Mouse (Mus musculus): ENCODE measurements at regions not wholly inside any gene's neighbourhood (a gene's known extent, or its start where the extent isn't known, plus 50 kb on each side); places are given as distances from the start of the nearest gene placed in this dataset.

DNA sequence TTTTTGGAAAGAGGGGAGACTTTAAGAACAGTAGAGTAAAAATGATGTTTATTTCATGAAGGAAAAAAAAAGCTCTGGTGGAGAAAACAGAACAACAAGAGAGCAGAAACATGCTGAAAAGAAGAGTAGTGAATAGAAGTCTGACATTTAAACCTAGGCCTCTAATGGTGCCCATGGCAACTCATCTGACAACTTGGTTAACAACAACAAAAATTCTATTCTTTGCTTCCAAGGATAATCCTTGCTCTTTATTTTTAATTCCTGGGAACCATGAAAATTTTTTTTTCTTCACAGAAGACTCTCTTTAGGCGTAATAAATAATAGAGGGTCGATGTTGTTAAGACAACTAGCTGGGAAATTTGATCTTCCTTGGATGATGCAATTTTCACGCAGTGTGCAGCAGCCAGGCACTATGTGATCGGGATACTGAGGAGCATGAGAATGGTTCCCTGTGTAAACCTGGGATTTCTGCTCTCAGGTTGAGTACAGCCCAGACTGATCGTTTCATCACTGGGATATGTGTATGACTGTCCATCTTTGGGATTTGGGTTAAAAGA lies 120.4 kb upstream of the Ndst3 start:
- Histone ChIP-seq H3K9ac (no peak overlapping the region), H3K9me3 (no peaks in the 10 kb centered on the region), H3K27ac (replicated peaks) (peak overlapping the region; percentile 46; the same call in 1 of the 2 replicates), H3K27me3 (no peaks in the 10 kb centered on the region), H3K4me3 (no peak overlapping the region), H3K36me3 (no peaks in the 10 kb centered on the region), H3K4me1 (replicated peaks) (no peaks in the 10 kb centered on the region), H3K4me2 (no peak overlapping the region)
- peak; percentile 84 for ATAC-seq (ENCODE audit: low FRiP score, low read depth)
- WGBS: 29% methylated on average over 5 of the region's 5 CpGs

DNA sequence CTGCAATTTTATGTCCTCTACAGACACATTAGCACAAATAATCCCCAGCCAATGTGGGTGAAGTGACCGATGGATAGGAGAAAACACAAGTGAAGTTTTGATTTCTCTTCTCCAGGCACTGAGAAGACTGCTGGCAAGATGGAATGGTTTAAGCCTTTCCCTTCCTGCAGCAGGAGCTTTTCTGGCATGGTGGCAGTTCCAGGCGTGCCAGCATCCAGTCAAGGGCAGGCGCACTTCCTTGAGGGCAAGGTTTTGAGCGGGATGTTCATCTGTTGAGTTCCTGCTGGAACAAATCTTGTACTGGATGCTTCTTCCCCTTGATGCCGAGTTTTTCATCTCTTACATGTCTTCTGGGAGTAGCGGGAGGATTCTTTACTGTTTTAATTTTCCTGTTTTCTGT lies 138.1 kb upstream of the Ndst3 start:
- Histone ChIP-seq H3K4me1 (replicated peaks) (no peaks in the 10 kb centered on the region), H3K9me3 (no peaks in the 10 kb centered on the region), H3K27me3 (no peaks in the 10 kb centered on the region), H3K9ac (no peak overlapping the region), H3K27ac (replicated peaks) (no peak overlapping the region), H3K4me3 (no peak overlapping the region), H3K4me2 (no peak overlapping the region), H3K36me3 (no peaks in the 10 kb centered on the region)
- no peak for ATAC-seq (ENCODE audit: low FRiP score, low read depth)
- 87% methylated on average over 6 of the region's 6 CpGs for WGBS

DNA sequence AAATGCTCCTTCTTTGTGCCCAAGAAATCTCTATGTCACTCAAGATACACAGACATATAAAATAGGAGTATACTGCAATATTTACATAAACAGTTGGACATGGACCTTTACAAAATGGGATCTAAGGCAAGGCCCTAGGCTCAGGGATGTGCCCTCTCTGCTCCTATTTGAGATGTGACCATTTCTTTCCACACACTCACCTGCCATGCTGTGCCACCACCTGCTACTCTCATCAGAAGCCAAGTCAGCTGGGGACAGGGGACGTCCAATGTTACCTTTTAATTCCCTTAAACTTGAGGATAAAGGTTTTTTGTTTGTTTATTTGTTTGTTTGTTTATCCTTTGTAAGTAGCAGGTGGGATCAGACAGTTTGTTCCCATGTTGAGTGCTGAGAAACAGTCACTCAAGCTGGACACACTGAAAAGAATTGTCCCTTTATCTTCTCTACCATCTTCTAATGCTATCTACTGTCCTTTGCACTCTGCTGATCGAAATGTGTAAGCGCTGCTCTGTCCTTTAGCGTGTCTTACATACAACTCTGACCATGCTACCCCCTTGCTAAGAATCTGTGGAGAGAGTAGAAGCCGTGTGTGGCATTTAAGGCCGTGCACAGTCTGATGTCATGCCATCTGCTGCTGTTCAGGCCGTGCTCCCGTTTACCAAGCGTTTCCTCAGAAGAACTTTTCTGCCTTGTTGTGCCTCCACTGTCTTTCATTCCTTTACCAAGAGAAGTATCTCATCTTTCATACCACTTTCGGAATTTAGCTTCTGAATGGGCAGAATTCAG lies 147.9 kb upstream of the Ndst3 start:
- no peak for ATAC-seq (ENCODE audit: low FRiP score, low read depth)
- Histone ChIP-seq H3K9ac (no peak overlapping the region), H3K4me1 (replicated peaks) (no peaks in the 10 kb centered on the region), H3K36me3 (no peaks in the 10 kb centered on the region), H3K27me3 (no peaks in the 10 kb centered on the region), H3K4me2 (no peak overlapping the region), H3K4me3 (no peak overlapping the region), H3K9me3 (no peaks in the 10 kb centered on the region), H3K27ac (replicated peaks) (no peak overlapping the region)
- 90% methylated on average over 10 of the region's 10 CpGs for WGBS

DNA sequence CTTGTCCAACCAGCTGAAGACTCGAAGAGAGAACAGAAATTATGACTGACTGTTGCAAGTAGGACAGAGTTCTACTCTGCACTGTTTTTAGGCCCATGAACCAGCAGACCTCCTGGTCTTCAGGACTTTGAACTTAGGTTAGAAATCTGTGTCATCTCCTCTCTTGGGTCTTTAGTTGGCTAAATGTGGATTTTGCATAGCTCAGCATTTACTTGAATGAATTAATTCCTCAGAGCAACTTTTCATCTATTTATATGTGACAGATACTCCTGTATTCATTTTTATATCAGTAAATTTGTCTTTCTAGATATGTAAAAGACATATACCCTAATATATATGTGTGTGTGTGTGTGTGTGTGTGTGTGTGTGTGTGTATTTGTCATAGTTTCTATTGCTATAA lies 155.9 kb upstream of the Ndst3 start:
- Histone ChIP-seq H3K36me3 (no peaks in the 10 kb centered on the region), H3K4me1 (replicated peaks) (no peaks in the 10 kb centered on the region), H3K4me3 (no peak overlapping the region), H3K9me3 (no peaks in the 10 kb centered on the region), H3K9ac (no peak overlapping the region), H3K4me2 (no peak overlapping the region), H3K27me3 (no peaks in the 10 kb centered on the region), H3K27ac (replicated peaks) (no peak overlapping the region)
- WGBS: 88% methylated on average over 1 of the region's 1 CpGs
- no peak for ATAC-seq (ENCODE audit: low FRiP score, low read depth)

DNA sequence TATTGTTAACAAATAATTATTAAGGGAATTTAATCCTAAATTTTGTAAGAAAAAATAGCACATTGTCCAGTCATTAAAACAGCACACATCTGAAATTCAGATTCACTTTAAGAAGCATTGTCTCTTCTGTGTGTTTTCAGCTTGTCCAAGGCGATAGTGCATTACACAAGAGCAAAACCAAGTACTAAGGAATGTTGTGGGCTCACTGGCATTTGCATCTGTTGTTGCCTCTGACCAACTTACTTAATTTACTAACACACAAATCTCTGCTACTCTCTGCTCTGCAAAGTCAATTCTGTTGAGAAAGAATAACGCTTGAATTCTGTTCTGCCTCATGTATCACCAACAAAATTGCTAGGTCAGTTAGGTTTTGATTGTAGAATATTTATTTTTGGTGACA lies 158.0 kb upstream of the Ndst3 start:
- WGBS: 85% methylated on average over 2 of the region's 2 CpGs
- Histone ChIP-seq H3K4me2 (no peak overlapping the region), H3K27ac (replicated peaks) (no peak overlapping the region), H3K4me1 (replicated peaks) (no peaks in the 10 kb centered on the region), H3K9me3 (no peaks in the 10 kb centered on the region), H3K9ac (no peak overlapping the region), H3K4me3 (no peak overlapping the region), H3K27me3 (no peaks in the 10 kb centered on the region), H3K36me3 (no peaks in the 10 kb centered on the region)
- no peak for ATAC-seq (ENCODE audit: low FRiP score, low read depth)

DNA sequence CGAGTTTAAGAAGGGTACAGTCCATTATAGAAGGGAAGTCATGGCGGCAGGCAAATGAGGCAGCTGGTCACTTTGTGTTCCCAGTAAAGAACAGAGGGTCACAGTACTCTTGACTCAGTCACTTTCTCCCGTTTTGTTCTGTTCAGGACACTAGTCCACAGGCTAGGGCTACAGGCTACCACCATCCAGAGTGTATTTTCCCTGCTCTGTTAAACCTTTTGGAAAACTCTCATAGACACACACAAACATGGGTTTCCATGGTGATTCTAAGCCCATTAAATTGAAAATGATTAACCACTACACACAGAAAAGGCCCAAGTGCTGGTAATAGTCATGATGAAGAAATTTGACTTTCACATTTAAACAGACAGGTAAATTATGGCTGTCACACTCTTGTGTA lies 162.2 kb upstream of the Ndst3 start:
- 77% methylated on average over 3 of the region's 3 CpGs for WGBS

DNA sequence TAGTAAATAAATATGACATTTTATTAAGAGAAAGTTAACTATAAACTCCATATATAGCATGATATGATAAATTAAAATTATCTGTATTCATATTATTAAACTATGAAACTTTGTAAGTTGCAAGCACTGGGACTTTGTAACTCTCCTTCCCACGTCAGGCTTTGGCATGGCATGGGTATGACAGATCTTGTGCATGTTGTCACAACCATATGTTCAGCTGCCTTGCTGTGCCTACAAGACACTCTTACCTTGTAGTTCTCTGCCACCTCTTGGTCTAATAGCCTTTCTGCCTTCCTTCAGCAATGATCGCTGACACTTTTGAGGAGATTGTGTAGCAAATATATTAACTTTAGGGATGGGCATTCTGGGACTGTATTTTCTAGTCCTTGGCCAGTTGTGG lies 183.1 kb upstream of the Ndst3 start:
- WGBS: 92% methylated on average over 2 of the region's 2 CpGs
- Histone ChIP-seq H3K27me3 (no peaks in the 10 kb centered on the region), H3K4me3 (no peak overlapping the region), H3K36me3 (no peaks in the 10 kb centered on the region), H3K9me3 (no peaks in the 10 kb centered on the region), H3K27ac (replicated peaks) (no peak overlapping the region), H3K4me1 (replicated peaks) (no peaks in the 10 kb centered on the region), H3K4me2 (no peak overlapping the region), H3K9ac (no peak overlapping the region)
- no peak for ATAC-seq (ENCODE audit: low FRiP score, low read depth)

More for the DNA sequence above, 162.2 kb upstream of the Ndst3 start:
- Histone ChIP-seq H3K9me3 (no peaks in the 10 kb centered on the region), H3K27ac (replicated peaks) (no peak overlapping the region), H3K4me1 (replicated peaks) (no peaks in the 10 kb centered on the region), H3K36me3 (no peaks in the 10 kb centered on the region), H3K27me3 (no peaks in the 10 kb centered on the region), H3K4me2 (no peak overlapping the region), H3K4me3 (no peak overlapping the region), H3K9ac (no peak overlapping the region)
- ATAC-seq (ENCODE audit: low FRiP score, low read depth): no peak

DNA sequence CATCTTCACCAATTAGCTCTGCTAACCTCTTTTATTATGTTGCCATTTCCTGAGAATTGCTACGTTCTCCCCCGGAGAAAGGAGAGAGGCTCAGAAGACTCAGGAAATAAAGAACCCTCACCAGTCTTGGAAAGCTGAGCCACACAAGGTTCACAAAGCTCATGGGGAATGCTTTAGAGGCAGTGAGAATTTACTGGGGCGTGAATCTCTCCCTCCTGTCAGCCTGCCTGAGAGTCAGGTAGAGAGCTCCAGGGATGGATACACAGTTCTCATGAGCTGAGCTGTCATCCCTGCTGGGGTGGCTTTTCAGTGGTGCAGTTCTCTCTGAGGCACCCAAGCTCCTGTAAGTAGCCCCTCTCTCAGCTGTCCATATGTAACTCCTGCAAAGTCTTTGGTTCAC lies 203.0 kb upstream of the Ndst3 start:
- no peak overlapping the region for H3K4me3 ChIP-seq
- H3K4me1 ChIP-seq (replicated peaks): peaks cover 4% of the 10 kb centered on the region
- no peak overlapping the region for H3K4me2 ChIP-seq
- H3K9ac ChIP-seq: no peak overlapping the region
- H3K9me3 ChIP-seq: no peaks in the 10 kb centered on the region
- ATAC-seq (ENCODE audit: low FRiP score, low read depth): no peak
- H3K27ac ChIP-seq (replicated peaks): no peak overlapping the region
- H3K27me3 ChIP-seq: no peaks in the 10 kb centered on the region
- 29% methylated on average over 3 of the region's 3 CpGs for WGBS
- no peaks in the 10 kb centered on the region for H3K36me3 ChIP-seq

DNA sequence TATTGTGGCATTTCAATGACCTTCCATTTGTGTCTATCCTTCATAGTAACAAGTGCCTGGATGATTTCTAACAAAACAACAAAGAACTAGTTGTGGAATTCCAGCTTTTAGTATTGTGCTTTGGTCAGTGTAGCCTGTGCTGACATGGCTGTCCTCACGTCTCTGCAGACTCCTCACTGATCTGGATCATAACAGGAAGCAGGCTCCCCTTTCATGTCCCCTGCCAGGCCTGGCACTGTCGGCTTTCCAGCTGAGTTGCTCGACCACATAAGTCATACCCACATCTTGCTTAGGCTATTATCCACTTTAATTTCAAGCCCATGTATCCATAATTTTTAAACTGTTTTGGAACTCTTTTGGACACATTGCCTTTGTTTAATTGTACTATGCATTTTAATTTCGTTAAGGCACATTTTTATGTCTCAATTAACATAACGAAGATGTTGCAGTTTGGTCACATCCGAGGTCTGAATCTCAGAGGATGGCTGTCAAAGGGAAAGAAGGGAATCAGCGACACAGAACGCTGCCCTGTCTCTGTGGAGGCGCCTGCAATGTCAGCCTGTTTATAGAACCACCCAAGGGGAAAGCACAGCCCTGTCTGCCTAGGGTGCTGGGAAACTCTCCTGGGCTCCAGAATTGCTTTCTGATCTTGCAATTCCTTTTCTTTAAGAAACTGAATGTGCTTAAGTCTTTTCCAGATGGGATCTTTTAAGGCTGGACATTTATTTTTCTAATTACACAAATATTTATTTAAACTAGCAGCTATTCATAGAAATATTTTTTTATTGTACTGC lies 215.5 kb upstream of the Ndst3 start:
- no peak overlapping the region for H3K4me3 ChIP-seq
- peaks cover 6% of the 10 kb centered on the region; the same call in 1 of the 2 replicates for H3K4me1 ChIP-seq (replicated peaks)
- 15% methylated on average over 9 of the region's 9 CpGs for WGBS
- no peaks in the 10 kb centered on the region for H3K9me3 ChIP-seq
- no peak overlapping the region for H3K4me2 ChIP-seq
- no peaks in the 10 kb centered on the region for H3K36me3 ChIP-seq
- H3K27ac ChIP-seq (replicated peaks): peak overlapping the region; percentile 61
- H3K27me3 ChIP-seq: no peaks in the 10 kb centered on the region
- H3K9ac ChIP-seq: no peak overlapping the region
- peak; percentile 81 for ATAC-seq (ENCODE audit: low FRiP score, low read depth)

DNA sequence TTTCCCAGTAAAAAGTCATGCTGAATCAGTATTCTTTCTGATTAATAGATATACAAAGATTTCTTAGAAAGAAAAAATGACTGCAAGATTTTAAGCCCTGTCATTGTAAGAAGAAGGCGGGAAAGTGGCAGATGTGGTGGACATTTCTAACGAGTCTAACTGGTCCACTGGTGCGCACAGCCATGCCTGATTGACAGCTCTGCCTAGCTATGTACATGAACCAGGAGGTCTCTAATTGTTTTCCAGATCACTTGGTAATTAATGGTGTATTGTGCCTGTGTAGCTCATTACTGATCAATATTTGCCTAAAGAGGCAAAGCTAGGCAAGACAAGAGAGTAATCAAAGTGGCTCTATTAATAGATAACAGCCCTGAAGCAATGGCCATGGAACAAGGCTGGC lies 227.5 kb upstream of the Ndst3 start:
- no peak overlapping the region for H3K4me3 ChIP-seq
- no peaks in the 10 kb centered on the region for H3K4me1 ChIP-seq (replicated peaks)
- 56% methylated on average over 3 of the region's 3 CpGs for WGBS

DNA sequence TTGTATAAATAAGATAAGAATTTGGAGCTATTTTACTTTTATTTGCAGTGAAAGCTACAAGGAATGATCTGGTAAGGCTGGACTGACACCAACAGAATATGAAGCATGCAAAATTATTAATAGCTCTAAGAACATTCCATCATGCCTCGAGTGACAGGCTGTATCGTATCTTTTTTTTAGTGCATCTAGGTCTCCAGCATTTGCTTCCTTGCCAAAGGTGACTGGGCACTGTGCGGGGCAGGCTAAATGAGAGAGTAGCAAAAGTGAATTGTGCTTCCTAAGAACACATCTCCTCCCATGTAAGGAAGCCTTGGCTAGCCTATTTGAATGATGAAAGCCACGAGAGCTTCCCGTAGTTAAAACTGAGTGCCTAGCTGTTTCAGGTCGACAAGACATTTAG lies 261.5 kb upstream of the Ndst3 start:
- Histone ChIP-seq H3K36me3 (no peaks in the 10 kb centered on the region), H3K4me1 (replicated peaks) (no peaks in the 10 kb centered on the region), H3K4me2 (no peak overlapping the region), H3K27me3 (no peaks in the 10 kb centered on the region), H3K9me3 (no peaks in the 10 kb centered on the region), H3K4me3 (no peak overlapping the region), H3K27ac (replicated peaks) (no peak overlapping the region), H3K9ac (no peak overlapping the region)
- no peak for ATAC-seq (ENCODE audit: low FRiP score, low read depth)
- WGBS: 79% methylated on average over 6 of the region's 6 CpGs

More for the DNA sequence above, 227.5 kb upstream of the Ndst3 start:
- H3K27ac ChIP-seq (replicated peaks): no peak overlapping the region
- H3K36me3 ChIP-seq: no peaks in the 10 kb centered on the region
- no peaks in the 10 kb centered on the region for H3K27me3 ChIP-seq
- no peak overlapping the region for H3K4me2 ChIP-seq
- H3K9me3 ChIP-seq: no peaks in the 10 kb centered on the region
- no peak for ATAC-seq (ENCODE audit: low FRiP score, low read depth)
- no peak overlapping the region for H3K9ac ChIP-seq

DNA sequence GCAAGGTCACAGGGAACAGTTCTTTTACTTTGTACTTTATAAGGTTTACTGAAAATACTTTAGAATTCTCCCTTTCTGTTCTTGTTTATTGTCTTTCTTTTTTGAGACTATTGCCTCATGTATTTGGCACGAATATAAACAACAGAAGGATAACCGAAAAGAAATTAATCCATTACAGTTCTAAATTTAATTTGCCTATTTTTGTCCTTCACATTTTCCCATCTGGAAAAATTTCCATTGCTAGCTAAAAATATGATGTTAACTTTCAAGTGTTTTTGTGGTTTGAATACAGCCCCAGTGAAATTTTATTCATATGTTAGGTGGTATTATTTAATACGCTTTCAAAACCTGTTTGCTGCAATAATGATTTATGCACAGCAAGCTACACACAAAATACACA lies 276.7 kb upstream of the Ndst3 start:
- Histone ChIP-seq H3K4me1 (replicated peaks) (no peaks in the 10 kb centered on the region), H3K4me2 (no peak overlapping the region), H3K27me3 (no peaks in the 10 kb centered on the region), H3K27ac (replicated peaks) (no peak overlapping the region), H3K9ac (no peak overlapping the region), H3K9me3 (no peaks in the 10 kb centered on the region), H3K4me3 (no peak overlapping the region), H3K36me3 (no peaks in the 10 kb centered on the region)
- no peak for ATAC-seq (ENCODE audit: low FRiP score, low read depth)
- WGBS: 93% methylated on average over 3 of the region's 3 CpGs
